Mouse (Mus musculus) lung, adult 2 months (tissue): ENCODE measurements at regions not wholly inside any gene's neighbourhood (a gene's known extent, or its start where the extent isn't known, plus 50 kb on each side); places are given as distances from the start of the nearest gene placed in this dataset.

Source experiments
- CTCF ChIP-seq: fragments of 200-500 bp; IDR thresholded peaks from 2 replicates; pipeline ENCODE4 v1.5.1; 2011; ENCODE audit warnings: mild to moderate bottlenecking, low read length, control low read depth; ENCODE audit not compliant: insufficient read depth
- POLR2A ChIP-seq: fragments of 200-500 bp; IDR thresholded peaks from 2 replicates; pipeline ENCODE4 v1.6.1; 2011; ENCODE audit warnings: low read depth, mild to moderate bottlenecking, control low read depth, low read length, borderline replicate concordance; ENCODE audit errors: extremely low read depth

DNA sequence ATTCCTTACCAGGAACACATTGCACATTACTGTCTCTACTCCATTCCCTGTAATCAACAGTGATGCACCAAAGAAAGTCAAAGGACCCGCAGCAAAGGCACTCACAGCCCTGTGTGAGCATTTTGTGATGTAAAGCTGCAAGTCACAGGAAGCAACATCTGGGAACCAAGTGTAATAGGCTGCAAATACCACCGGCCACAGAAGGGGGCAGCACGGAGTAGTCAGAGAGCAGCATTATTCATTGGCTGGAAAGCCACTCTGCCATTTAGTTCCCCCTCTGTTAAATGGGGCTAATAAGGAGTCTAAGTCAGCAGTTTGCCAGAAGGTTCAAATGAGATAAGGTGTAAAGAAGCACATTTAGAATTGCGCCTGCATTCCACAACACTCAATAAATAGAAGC lies 231.0 kb downstream of the Hs3st3b1 start:
- TF ChIP-seq CTCF (peak; percentile 41; the same call in 1 of the 2 replicates), POLR2A (no peak)
